Mouse (Mus musculus) cerebellum, adult 18-20 months (tissue): ENCODE measurements around the gene Atf6.
A peak's percentile ranks its signal among the peaks of the same experiment; 100 is the strongest.

Source experiments
- DNase-seq, 2 experiments: peaks; one replicate each; pipeline ENCODE4 v3.0.0; 2021

Atf6 gene

DNA sequence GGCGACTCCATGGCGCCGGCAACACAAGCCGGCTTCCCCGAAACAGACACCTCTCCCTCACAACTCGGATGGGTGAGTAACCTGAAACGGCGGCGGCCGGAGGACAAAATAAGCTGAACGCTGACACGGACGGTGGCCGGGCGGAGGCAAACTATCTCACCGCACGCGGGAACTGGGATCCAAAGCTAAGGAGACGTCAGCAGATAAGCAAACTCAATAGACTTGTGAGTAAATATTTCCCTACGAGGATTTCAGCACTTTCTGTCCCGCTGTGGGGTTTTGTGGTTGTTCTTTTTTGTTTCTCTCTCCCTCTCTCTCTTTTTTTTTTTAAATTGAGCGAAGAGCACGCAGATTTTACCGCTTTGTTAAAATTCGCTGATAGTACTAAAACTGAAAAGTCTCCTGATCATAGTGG lies at the start of gene Atf6:
Gene Atf6, minus strand, starts transcription at position 81 of the 415 bp plus-strand sequence.
- peak; percentile 92 to 98 for DNase-seq

DNA sequence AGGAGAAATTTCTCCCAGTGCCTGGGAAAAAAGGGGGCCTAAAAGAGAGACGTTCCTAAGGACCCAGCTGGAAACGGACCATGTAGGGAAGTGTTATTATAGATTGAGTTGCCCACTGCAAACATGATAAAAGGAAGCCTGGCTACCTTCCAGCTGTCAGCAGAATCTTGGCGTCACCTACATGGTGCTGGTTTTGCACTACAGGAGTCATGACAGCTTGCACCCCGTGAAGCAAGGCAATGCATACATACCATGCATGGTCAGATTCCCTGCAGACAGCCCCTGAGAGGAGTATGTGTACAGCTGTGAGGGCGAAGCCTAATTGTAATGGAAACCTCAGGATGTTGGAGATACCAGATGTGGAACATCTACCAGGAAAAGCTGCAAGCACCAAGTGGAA lies 48.1 kb upstream of the Atf6 start:
- no peak for DNase-seq

DNA sequence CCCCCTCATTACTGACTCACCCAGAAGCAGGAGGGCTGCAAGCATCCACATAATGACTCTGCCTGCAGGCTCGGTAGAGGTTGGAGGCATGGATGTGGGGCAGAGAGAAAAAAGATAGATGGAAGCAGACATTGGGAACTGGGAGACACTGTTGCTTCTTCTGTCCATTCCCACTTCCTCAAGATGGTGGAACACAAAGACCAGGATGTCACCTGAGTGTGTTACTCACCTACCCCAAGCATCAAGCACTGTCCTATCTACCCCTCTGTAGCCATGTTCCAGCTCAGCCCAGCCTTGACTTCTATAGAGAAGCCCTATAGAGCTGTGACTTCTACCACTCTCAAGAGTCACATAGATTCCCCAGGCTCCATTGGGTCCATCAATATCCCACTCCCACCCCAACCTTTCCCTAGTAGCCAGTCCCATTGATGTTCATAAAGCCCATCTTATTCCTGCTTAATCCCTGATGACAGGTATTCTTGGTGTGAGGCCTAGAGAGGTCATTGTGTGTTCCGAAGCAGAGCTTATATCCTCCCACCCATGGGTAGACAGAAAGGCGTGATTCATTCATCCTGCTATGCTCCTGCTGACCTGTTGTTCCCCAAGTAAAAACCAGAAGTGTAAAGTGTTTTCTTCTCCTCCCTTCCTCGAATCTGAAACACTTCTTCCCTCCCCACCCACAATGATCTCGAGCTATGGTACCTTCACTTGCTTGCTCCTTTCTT lies 45.5 kb upstream of the Atf6 start, which contains the start of gene Fcrlb:
Gene Fcrlb, minus strand, starts transcription at position 51 of the 725 bp plus-strand sequence.
- no peak for DNase-seq

DNA sequence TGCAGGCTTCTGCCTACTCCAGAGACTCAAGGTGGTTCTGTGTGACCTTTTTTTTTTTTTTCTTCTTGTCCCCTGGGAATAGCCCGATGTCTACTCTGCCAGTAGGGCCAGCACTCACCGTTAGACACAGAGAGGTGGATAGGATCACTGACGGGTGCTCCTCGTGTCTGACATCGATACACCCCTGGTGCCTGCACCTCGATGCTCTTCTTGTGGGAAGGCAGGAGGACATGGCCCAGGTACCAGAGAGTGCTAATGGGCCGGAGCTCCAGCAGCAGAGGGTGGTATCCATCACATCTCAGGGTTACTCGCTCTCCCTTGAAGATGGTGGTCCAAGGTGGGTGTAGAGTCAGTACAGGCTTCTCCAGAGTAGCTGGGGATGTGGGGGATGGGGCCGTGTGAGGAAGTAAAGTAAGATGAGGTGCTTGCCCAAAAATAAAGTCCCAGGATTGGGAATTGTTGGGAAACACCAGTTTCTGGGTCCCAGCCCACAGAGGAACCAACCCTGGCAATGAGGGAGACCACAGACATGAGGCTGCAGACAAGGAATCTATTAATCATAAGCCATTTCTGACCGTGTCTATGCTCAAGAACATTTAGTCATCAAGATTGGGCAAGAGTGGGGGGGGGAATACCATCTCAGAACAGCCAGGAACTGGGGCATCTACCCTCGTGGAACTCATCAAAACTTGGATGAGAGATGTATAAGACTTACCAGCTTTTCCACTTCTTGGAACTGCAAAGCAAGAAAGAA lies 44.5 kb upstream of the Atf6 start:
- no peak for DNase-seq

DNA sequence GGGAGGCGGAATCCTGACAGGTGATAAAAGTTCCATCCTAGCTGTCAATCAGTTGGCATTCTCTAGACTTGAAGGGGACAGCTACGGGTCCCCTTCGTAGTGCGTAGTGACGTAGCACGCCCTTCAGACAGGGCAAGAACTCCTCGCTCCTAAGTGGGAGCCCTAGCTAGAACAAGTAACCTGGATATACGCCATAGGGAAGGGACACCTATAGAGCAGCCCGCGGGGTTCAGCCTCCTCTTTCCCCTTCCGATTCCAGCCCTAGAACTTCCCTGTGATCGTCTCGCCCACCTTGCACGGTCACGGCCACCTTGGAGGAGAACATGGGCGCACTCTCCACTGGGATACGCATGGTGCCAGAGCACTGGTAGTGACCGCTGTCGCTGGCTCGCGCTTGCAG lies 40.8 kb upstream of the Atf6 start:
- peak; percentile 47 to 61 for DNase-seq

DNA sequence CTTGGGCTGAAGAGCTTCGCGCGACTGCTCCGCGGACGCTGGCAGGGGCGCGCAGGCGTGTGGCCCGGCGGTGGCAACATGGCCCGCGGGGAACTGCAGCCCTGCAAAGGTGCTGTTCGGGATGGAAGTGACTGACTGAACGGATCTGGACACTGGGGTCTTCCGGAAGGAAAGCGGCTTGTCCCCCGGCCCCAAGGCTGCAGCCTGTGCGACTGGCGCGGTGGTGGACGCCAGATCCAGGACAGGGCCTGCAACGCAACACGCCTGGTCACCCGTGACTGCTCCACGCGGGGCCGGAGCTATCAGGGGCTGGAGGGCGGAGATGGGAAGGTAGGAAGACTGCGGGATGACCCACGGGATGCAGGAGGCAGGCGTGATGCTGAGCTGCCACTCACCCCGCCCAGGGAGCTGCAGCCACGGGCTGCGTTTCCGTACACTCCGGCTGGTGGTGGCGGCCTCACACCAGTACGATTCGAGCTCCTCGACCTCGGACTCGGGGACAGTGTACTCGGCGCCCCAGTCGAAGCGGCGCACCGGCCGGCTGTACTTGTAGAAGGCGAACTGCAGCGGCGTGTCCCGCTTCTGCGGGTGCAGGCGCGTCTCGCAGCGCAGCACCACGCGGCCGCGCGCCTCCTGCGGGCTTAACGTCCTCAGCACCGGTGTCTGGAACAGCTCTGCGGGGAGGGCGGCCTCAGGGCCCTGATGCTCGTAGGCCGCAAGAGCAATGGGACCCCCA lies 40.1 kb upstream of the Atf6 start:
- peak; percentile 66 to 70 for DNase-seq

DNA sequence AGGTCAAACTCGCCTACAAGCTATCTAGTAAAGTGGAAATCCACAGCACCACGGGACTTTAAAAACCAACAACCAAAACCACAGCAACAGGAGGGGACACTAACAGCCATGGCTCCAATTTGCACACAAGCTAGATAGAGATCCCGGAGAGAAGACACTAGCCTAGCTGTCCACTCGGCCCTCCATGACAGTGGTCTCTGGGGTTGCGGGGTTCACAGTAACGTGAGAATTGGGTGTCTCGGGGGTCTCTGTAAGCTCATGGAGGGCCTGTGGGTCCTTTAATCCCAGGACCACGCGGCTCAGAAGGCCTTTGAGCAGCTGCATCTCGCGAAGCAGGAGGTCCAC lies 39.5 kb upstream of the Atf6 start:
- no peak for DNase-seq

DNA sequence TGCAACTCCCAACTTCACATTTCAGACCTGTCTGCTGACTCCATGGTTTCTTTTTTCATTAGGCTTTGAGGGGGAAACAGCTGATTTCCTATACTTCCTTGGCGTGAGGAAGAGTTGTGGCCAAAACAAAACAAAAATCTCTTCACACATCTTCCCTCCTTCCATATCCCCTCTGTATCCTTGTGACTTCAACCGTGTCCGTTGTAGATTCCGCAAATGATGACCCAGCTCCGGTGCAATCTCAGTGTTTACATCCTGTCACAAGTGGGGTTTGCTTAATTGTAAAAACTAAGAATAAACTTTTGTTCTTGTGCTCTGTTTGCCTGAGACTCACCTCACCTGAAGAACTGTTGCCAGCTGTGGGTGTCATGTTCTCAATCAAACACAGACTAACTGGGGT lies 35.9 kb upstream of the Atf6 start:
- DNase-seq, result no peak

DNA sequence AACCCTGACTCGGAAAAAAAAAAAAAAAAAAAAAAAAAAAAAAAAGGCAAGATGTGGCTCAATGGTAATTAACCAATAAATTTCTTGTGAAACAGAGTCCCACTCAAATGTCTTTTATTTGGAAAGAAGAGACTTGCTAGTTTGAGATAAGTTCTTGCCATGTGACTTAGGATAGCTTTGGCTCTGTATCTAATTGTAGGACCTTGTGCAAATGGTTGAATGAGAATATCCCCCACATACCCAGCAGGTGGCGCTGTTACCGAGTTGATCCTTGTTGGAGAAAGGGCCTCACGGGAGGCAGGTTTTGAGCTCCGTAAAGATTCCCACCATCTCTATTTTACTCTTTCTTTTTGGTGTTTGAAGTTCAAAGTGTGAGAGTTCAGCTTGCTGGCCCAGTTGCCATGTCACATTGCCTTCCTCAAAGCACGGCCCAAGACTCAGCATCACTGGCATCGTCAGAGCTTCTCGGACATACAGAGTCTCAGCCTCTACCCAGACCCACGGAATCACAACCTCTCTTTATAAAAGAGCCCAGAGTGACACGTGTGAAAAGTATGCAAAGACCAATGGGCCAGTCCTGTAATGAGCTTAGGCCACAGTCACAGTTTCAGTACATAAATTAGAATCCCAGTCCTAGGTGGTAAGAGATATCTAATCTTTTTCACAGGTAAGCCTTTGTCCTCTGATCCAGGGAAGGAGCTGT lies 34.1 kb upstream of the Atf6 start:
- DNase-seq, result peak; percentile 86 to 87

DNA sequence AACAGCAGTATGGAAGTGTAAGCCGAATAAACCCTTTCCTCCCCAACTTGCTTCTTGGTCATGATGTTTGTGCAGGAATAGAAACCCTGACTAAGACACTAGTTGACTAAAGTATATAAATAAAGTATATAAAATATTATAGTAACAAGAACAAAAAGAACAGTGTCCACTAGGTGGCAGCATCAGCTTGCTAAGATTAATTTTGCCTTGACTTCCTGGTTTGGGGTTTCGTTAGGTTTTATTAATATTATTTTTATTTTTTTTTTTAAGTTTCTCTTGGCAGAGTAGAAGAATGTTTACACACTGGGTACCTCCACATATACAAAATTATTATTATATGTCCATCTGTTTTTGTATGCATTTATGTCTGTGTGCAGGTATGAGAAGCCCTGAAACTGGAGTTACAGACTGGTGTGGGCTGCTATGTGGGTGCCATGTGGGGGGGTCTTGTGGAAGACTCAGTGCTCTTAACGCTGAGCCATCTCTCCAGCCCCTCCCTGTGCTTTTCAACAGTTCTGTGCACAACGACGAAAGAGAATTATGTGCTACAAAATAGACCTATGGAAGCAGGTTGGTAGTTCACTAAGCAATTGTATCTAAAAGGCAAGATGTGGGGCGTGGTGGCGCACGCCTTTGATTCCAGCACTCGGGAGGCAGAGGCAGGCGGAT lies 33.4 kb upstream of the Atf6 start:
- peak; percentile 42 to 62 for DNase-seq

DNA sequence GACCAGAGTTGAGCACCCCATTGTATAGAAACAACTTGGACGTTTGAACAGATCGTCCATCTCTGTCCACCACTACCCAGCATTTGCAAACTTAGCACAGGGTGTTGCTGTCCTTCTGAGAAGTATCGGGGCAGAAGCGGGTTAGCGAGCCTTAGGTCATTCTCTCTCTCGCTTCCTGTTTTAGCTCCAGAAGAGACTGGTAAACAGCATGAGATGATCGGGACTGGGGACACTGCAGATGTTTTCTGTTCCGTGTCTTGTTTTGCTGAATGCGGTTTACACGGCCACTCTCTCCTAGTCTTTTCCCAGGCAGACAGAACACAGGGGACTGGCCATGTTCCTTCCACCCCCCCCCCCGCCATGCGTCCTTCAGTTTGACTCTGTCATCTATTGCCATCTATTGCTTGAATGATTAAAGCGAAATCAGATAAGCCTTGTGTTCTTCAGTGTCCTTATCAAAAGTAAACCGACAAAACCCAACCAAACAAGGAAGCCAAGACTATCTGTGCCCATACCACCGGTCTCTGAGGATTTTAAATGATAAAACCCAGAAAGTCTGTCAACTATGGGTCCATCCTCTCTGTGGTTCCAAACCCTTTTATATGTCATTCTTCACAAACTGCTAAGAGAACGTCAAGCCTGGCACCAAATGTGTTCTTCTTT lies 31.0 kb upstream of the Atf6 start:
- no peak for DNase-seq

DNA sequence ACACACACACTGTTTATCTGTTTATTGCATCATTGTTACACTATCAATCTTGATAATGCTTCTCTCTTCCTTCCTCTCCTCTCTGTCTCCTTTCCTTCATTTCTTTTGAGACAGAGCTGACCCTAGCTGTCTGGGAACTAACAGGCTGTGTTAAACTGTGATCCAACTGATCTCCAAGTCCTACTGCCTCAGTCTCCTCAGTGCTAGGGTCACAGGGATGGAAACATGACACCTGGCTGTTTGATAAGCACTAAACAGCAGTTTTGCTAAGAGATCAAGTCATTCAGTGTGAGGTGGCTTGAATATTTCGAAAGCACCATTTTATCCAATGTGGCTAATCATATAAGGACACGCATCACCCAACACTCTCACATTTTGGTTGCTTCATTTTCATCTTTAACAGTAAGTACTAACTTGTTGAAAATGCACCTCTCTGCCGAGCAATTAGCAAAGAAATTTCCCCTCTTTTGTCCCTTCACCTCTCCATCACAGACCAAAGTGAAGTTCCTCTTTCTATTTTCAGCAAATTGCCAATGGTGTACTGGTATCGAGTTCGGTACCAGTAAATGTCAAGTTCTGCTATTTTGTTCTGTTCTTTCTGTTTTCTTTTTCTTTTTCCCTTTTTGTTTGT lies 29.2 kb upstream of the Atf6 start:
- no peak for DNase-seq

DNA sequence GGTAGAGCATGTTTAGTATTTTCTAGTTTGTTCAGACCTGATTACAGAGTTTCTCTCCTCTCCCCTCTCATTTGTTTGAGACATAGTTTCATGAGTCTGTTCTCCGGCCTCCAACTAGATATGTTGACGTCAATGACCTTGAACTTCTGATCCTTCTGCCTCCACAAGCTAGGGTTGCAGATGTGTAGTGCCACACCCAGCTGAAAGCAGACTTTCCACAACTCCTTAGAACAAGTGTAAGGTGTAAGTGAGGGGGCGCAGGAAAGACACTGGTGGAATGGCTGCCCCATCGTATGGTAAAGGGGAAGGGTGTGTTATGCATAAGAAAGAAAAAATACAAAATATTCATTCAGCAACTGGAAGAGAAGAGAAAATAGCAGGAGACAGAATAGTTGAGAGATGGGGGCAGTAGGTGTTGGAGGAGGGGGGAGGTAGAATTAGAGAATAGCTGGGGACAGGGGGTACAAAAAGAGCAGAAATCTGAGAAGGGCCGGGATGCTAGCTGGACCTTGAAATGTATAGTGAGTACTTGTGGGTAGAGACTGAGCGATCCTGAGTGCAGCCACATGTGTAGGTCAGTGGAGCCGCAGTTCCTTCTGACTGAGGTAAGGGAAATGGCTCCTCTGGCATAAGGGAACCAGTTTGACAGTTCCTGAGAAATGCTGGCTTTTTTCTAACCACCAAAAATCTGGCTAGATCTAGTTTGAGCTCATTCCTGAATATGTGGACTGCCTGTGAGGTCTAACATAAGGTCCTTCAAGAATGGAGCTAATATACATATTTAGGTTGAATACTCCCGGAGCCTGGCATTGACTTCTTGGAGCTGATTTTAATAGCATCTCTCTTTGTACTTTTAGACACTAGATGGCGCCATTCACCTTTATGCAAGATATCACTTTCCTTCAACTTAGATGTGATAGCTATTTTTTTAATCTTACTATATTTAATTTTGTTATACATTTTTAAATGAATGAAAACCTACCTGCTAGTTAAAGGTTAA lies 27.3 kb upstream of the Atf6 start:
- DNase-seq, result peak; percentile 12 to 18

DNA sequence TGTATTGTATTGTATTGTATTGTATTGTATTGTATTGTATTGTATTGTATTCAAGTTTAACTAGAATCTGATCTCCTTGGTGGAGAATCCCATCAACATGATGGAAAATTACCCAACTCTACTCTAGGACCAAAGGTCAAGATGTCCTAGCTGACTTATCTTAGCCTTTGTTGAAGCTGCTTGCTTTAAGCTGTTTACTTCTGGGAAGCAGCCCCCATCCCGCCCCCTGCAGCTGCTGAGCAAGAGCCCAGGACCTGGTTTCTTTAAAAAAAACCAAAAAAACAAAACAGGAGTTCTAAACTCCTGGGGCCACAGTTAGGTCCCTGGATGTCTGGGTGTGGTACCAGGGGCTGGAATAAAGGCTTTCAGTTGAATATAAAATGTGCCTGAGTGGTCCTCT lies 24.7 kb upstream of the Atf6 start:
- no peak for DNase-seq

DNA sequence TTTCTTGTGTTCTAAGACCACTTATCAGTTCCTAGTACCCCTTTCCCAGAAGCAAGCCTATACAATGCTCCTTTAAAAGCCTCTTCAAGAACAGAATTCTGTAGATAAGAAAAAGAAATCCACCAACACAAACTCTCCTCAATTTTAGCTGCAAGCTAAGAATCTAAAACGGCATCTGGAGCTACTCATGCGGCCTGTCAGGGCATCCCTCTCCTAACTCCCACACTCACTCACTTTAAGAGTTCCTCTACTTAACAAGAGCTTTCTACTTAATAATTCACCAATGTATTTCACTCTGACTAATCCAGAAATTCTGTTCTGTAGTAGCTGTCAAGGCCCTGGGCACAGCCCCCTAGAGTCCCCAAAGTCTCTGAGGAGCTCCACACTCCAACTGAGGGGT lies 24.1 kb upstream of the Atf6 start:
- no peak for DNase-seq

DNA sequence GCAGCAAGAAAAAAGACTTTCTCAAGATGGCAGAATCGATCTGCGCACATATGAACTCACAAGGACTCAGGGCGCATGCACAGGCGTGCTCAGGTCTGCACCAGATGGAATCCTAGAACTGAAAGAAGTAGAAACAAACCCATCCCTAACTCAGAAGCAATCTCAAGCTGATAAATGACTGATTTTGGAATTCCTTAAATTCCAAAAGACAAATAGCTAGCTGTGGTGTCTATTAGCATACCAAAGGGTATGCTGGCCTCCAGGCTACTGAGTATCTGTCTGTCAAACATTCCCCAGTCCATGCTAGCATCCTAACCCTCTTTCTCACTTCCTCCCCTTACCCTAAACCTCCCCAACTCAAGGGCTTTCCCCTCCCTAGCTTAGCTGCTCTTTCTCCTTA lies 21.7 kb upstream of the Atf6 start:
- DNase-seq, result no peak

DNA sequence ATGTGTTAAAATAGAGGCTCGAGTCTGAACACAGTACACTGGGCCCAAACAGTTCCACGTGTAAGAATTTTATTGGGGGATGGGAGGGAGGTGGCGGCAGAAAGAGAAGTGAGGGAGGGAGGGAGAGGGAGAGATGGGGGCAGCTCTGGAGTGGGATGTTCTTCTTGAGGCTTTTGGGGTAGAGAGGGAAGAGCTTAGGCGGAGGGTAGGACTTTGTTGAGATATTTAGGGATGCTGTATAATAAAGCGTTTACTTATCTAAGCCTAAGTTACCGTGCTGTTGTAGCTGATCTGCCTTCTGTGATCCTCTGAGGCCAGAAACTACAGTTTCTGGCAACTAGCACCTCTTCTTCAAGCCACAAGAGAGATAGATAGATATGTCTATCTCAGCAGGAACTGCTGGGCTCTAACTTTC lies 18.5 kb upstream of the Atf6 start:
- DNase-seq, result no peak

DNA sequence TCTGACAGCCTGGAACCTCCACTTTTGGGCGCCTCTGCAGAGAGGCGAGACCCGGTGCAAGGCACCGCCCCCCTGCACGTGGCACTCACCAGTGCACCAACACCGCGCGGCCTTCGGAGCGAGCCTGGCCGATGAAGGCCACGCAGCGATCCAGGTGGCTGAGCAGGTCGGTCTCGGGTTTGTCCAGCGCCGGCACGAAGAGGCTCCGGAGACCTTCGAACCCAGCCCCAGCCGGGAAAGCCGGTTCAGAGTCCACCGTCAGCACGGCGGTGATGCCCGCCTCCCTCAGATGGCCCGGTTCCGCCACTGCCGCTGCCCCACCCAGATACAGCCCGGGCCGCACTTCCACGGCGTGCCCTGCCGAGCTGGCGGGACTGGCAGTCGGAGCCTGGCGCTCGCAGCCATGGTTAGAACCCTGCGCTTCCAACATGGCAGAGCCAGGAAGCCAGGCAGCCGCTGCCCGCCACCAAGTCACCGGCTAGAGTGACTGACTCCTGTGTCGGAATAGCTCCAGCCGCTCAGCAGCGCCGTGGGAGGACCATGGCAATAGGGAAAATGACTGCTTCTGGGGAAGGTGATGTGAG lies 17.5 kb upstream of the Atf6 start, which contains the start of the genes Gm26620 and Dusp12:
Gene Gm26620, plus strand, starts transcription at position 88 of the 584 bp plus-strand sequence.
Gene Dusp12, minus strand, starts transcription at position 563 of the 584 bp plus-strand sequence.
- DNase-seq, result peak; percentile 90 to 93

DNA sequence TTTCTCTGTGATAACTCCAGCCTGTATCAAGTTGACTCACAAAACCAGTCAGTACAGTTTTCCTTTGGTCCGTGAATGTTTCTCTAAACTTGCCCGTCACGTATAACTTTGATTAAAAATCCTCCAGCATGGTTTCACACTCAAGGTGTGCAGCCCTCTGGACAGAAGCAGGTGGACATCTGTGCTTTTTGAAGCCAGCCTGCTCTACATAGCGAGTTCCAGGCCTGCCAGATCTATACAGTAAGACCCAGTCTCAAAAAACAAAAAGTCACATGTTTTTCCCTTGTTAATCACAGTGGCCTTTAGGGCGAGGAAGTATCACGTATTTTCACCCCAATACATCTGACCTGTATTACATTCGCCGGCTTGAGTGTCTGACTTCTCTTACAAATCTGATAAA lies 16.8 kb upstream of the Atf6 start:
- no peak for DNase-seq
